Mouse (Mus musculus) lung, postnatal 0 days (tissue): ENCODE data around the gene Kmt2c.

ENCODE experiments used
- CTCF ChIP-seq: IDR thresholded peaks from 2 replicates; pipeline ENCODE4 v1.5.1; 2016; ENCODE audit warnings: antibody characterized with exemption, mild to moderate bottlenecking
- EP300 ChIP-seq: IDR thresholded peaks from 2 replicates; pipeline ENCODE4 v1.6.1; 2016; ENCODE audit warnings: antibody characterized with exemption, mild to moderate bottlenecking, control low read depth

DNA sequence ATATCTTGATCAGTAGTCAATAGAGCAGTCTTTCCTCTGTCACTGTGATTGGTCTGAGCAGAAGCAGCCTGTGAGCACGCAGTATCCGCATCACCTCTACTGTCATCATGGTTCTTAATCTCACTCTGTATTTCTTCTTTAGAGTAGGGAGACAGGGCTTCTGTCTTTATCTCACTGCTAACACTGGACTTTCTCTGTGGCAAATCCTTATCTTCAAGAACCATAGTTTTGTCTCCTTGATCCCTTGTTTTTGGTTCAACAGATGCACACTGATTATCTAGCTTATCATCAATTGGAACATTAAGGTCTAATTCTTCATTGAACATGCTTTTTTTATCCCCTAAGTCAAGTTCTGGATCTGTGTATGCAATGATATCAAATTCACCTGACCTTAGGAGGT lies 188.4 kb downstream of the Kmt2c start:
- no peak for TF ChIP-seq EP300
- TF ChIP-seq CTCF = no peak
